Mouse (Mus musculus): ENCODE results near the gene Grin2a.

Gene Grin2a

GRCm38 (mm10) chr16:9994951-9995813 is at the start of gene Grin2a:
Gene Grin2a (minus strand): TSS chr16:9995560.
- in situ Hi-C loops (cut with MboI, MseI) = no loop called here

GRCm38 (mm10) chr16:10035582-10036215 is 40.3 kb upstream of the Grin2a start:
- in situ Hi-C loops (cut with MboI, MseI) = no loop called here

GRCm38 (mm10) chr16:10033416-10033979 is 38.1 kb upstream of the Grin2a start:
- in situ Hi-C loops (cut with MboI, MseI) = no loop called here

GRCm38 (mm10) chr16:10031891-10032290 is 36.5 kb upstream of the Grin2a start:
- in situ Hi-C loops (cut with MboI, MseI) = no loop called here

- in situ Hi-C loops (cut with MboI, MseI) = no loop called here
These were observed 31.4 kb upstream of the Grin2a start for GRCm38 (mm10) chr16:10026741-10027140.

GRCm38 (mm10) chr16:10009743-10010142 is 14.4 kb upstream of the Grin2a start:
- in situ Hi-C loops (cut with MboI, MseI) = loop anchor here (10.0 kb wide), 1 partner anchor 1985 kb away; no protein-coding TSS in a partner anchor

- in situ Hi-C loops (cut with MboI, MseI) = loop anchor here (10.0 kb wide), 1 partner anchor 1989 kb away; no protein-coding TSS in a partner anchor
These were observed 10.2 kb upstream of the Grin2a start for GRCm38 (mm10) chr16:10005606-10006005.

- in situ Hi-C loops (cut with MboI, MseI) = loop anchor here (10.0 kb wide), 1 partner anchor 1991 kb away; no protein-coding TSS in a partner anchor
These were observed 8.7 kb upstream of the Grin2a start for GRCm38 (mm10) chr16:10004096-10004495.

GRCm38 (mm10) chr16:10003001-10003400 is 7.6 kb upstream of the Grin2a start:
- in situ Hi-C loops (cut with MboI, MseI) = loop anchor here (10.0 kb wide), 1 partner anchor 1992 kb away; no protein-coding TSS in a partner anchor

GRCm38 (mm10) chr16:10001601-10002000 is 6.2 kb upstream of the Grin2a start:
- in situ Hi-C loops (cut with MboI, MseI) = loop anchor here (10.0 kb wide), 1 partner anchor 1993 kb away; no protein-coding TSS in a partner anchor

GRCm38 (mm10) chr16:9999926-10000325 is 4.6 kb upstream of the Grin2a start:
- in situ Hi-C loops (cut with MboI, MseI) = loop anchor here (10.0 kb wide), 1 partner anchor 1995 kb away; no protein-coding TSS in a partner anchor

GRCm38 (mm10) chr16:9997931-9998330 is 2.6 kb upstream of the Grin2a start:
- in situ Hi-C loops (cut with MboI, MseI) = no loop called here

- in situ Hi-C loops (cut with MboI, MseI) = no loop called here
These were observed 452 bp upstream of the Grin2a start for GRCm38 (mm10) chr16:9995814-9996210.

- in situ Hi-C loops (cut with MboI, MseI) = no loop called here
These were observed 1.1 kb downstream of the Grin2a start for GRCm38 (mm10) chr16:9994041-9994950.

GRCm38 (mm10) chr16:9993255-9994040 is 1.9 kb downstream of the Grin2a start:
- in situ Hi-C loops (cut with MboI, MseI) = no loop called here

- in situ Hi-C loops (cut with MboI, MseI) = no loop called here
These were observed 2.6 kb downstream of the Grin2a start for GRCm38 (mm10) chr16:9992773-9993221.

GRCm38 (mm10) chr16:9992076-9992772 is 3.1 kb downstream of the Grin2a start:
- in situ Hi-C loops (cut with MboI, MseI) = no loop called here

- in situ Hi-C loops (cut with MboI, MseI) = no loop called here
These were observed 10.3 kb downstream of the Grin2a start for GRCm38 (mm10) chr16:9985041-9985440.

- in situ Hi-C loops (cut with MboI, MseI) = no loop called here
These were observed 14.7 kb downstream of the Grin2a start for GRCm38 (mm10) chr16:9980641-9981040.

GRCm38 (mm10) chr16:9978173-9978572 is 17.2 kb downstream of the Grin2a start:
- in situ Hi-C loops (cut with MboI, MseI) = no loop called here
